Mouse (Mus musculus) bone marrow, adult 2 months (tissue): ENCODE data around the gene Rpl6. TPM values are rescaled to one million over a fixed set of nuclear protein-coding genes. Genes with fewer than 3 reads are reported as not detected.
A peak's percentile ranks its signal among the peaks of the same experiment; 100 is the strongest.

Experiments used
- H3K27ac ChIP-seq: fragments of 200-500 bp; 2 replicates; pipeline ENCODE4 v1.5.1; 2012; ENCODE audit warnings: low read depth, mild to moderate bottlenecking, control low read depth, inconsistent platforms, low read length; ENCODE audit not compliant: control insufficient read depth, poor library complexity, insufficient read depth
- H3K4me1 ChIP-seq: fragments of 200-500 bp; 2 replicates; pipeline ENCODE4 v1.6.1; 2011; ENCODE audit warnings: low read length; ENCODE audit not compliant: control insufficient read depth, insufficient read depth
- H3K4me3 ChIP-seq: fragments of 200-500 bp; replicated peaks from 2 replicates; pipeline ENCODE3; 2011; ENCODE audit warnings: mild to moderate bottlenecking, low read depth, low read length, control low read depth; ENCODE audit not compliant: control insufficient read depth
- CTCF ChIP-seq: fragments of 200-500 bp; IDR thresholded peaks from 2 replicates; pipeline ENCODE4 v1.5.1; 2011; ENCODE audit warnings: low read length, control low read depth; ENCODE audit not compliant: control insufficient read depth, insufficient read depth
- POLR2A ChIP-seq: fragments of 200-500 bp; IDR thresholded peaks from 2 replicates; pipeline ENCODE4 v1.6.1; 2011; ENCODE audit warnings: low read depth, mild to moderate bottlenecking, control low read depth, low read length, borderline replicate concordance; ENCODE audit not compliant: control insufficient read depth
- WGBS: fragments of 180-500 bp; shearing (Covaris S2); methylation state at CpG from one replicate; pipeline ENCODE4 v1.1.7; 2018; 5-methylcytosine and 5-hydroxymethylcytosine counted together
- polyA plus RNA-seq: library from polyadenylated mRNA; stranded (reverse); fragments of >200 nt; gene quantifications from 2 replicates; pipeline ENCODE4 v1.2.4, GENCODE M21; 2011; ENCODE audit warnings: low replicate concordance; ENCODE audit not compliant: missing spikeins, insufficient read depth, insufficient read length

The Rpl6 gene
- polyA plus RNA-seq, 1 experiment: 942 TPM

DNA sequence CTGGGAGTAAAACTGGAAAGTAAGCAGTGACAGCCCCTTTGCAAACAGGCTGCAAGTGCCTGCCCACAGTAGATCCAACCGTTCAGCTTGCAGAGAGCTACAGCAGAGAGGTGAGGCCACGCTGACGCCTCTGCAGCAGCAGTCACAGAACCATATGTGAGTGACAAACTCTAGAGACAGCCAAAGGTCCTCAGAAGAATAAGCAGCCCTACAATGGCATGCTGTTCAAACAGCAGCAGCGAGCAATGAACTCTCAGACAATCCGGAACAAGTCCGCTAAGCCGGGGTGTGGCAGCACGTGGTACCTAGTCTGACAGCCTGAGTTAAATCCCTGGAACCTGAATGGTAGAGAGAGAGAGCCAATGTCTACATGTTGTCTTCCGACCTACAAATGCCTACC is 15.1 kb upstream of the Rpl6 start:
- H3K27ac ChIP-seq: no peak overlapping the region
- 87% methylated on average over 9 of the region's 9 CpGs for WGBS
- TF ChIP-seq POLR2A: no peak
- no peak for TF ChIP-seq CTCF
- peaks cover 5% of the 10 kb centered on the region for H3K4me1 ChIP-seq
- no peak overlapping the region for H3K4me3 ChIP-seq

DNA sequence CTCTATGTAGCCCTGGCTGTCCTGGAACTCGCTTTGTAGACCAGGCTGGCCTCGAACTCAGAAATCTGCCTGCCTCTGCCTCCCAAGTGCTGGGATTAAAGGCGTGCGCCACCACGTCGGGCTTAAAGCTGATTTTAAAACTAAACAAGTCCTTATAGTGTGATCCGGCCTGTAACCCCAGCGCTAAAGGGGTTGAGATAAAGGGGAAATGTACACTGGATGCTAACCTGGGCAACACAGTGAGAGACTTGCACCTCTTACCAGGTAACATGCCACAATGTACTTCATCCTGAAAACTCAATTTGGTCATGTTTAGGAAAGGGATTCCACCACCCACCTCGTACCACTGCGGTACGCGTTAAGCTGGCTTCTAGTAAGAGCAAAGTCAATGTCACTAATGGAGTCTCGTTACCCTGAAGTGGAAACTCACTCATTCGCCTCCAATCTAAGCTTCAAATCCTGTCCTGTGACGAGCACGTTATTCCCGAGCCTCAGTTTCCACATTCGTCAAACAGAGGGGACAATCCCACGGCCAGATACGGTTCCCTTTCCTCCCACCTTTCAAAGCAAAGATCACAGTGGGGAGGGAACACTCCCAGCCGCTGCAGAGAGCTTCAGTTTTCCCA is 14.0 kb upstream of the Rpl6 start:
- TF ChIP-seq CTCF (no peak), POLR2A (no peak)
- Histone ChIP-seq H3K4me1 (peaks cover 5% of the 10 kb centered on the region), H3K4me3 (peak overlapping the region; percentile 89), H3K27ac (peak overlapping the region; percentile 77)
- WGBS: 29% methylated on average over 21 of the region's 21 CpGs

DNA sequence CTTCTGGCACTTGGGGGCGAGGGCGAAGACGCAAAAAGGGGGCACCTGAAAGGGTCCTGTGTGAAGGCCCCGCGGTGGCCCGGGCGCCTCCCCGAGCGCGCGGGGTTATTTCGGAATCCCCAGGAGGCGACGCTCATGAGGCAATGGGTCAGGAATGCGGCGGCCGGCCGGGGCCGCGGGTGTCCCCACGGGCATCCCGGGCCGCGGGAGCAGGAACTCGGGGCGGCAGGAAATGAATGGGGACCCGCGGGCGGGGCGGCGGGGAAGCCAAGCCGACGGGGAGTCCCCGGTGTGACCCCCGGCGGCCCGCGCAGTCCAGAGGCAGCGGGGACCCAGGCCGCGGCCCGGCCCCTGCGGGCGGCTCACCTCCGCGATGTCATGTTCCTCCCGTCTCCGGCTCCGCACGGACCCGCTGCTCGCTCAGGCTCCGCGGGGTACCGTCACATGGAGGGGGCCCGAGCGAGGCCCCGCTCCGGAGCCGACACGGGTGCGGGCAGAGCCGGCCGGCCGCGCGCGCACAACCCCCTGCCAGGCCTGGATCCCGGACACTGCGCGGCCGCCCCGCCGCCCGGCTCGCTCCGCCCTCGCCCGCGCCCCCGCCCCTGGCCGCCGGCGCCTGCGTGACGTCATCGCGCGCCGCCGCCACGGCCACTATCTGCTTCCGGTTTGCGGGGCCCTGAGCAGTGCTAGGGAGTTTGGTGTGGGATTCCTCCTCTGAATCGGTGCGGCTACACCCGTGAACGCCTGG is 13.3 kb upstream of the Rpl6 start, which contains the start of gene Ptpn11:
TSS of gene Ptpn11 (minus strand) at position 562 of the 748 bp plus-strand sequence.
- no peak for TF ChIP-seq CTCF
- 0 out of 2 replicates have a peak, but pooled peaks have one; percentile 53 for TF ChIP-seq POLR2A
- peak within 1 kb of the TSS; percentile 77 for H3K27ac ChIP-seq
- H3K4me1 ChIP-seq: peaks cover 5% of the 10 kb centered on the region
- peak within 1 kb of the TSS; percentile 89 for H3K4me3 ChIP-seq
- under 1% methylated on average over 88 of the region's 98 CpGs for WGBS

DNA sequence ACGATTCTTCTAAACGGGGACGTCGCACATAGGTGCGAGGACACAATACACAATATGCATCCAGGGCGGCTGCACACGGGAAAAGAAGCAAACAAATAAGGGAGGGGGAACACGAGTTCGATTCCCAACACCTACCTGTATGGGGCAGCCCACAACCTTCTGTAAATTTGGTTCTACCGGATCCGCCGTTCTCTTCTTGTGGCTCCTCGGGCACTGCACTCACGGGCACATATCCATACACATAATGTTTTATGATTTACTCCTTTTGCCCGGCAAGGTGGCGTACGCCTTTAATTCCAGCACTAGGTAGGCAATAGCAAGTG is 12.7 kb upstream of the Rpl6 start:
- Histone ChIP-seq H3K4me3 (peak overlapping the region; percentile 72), H3K4me1 (peaks cover 6% of the 10 kb centered on the region), H3K27ac (peak overlapping the region; percentile 8)
- TF ChIP-seq POLR2A: no peak
- no peak for TF ChIP-seq CTCF
- WGBS: 11% methylated on average over 17 of the region's 17 CpGs

DNA sequence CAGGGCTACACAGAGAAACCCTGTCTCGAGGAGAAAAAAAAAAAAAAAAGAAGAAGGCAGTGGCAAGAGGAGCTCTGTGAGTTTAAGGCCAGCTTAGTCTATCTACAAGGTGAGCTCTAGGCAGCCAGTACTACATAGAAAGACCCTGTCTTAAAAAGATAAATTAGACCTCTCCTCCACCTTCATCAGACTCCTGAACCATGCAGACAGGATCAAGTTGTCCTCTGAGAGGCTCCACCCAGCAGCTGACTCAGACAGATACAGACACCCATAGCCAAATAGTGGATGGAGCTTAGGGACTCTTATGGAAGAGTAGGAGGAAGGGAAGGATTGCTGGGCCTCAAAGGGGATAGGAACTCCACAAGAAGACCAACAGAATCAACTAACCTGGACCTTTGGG is 10.1 kb upstream of the Rpl6 start:
- Histone ChIP-seq H3K27ac (0 out of 2 replicates have a peak overlapping the region, but pooled peaks have one; percentile 20), H3K4me3 (no peak overlapping the region), H3K4me1 (peaks cover 8% of the 10 kb centered on the region)
- TF ChIP-seq POLR2A: no peak
- TF ChIP-seq CTCF: no peak
- 53% methylated on average over 1 of the region's 1 CpGs for WGBS

DNA sequence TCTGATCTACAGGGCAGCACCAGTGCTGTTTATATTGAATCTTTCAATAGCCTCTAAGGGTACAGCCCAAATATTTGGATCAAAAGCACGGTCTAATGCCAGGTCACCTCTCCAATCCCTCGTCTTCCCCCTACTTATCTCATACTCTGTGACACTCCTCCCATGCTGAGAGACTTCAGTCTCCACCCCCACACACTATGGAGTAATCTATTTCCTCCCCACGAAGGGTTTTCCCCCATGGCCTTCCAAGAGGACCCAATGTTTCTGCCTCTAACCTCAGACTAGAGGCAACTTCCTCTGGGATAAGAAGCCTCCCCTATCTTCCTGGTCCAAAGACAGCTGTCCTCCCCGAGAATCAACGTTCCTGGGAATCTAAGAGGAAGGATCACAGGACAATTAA is 7.5 kb upstream of the Rpl6 start:
- H3K4me3 ChIP-seq: no peak overlapping the region
- H3K4me1 ChIP-seq: peaks cover 5% of the 10 kb centered on the region
- TF ChIP-seq CTCF (no peak), POLR2A (no peak)
- H3K27ac ChIP-seq: peak overlapping the region; percentile 70; the same call in 1 of the 2 replicates
- WGBS: 11% methylated on average over 5 of the region's 5 CpGs

DNA sequence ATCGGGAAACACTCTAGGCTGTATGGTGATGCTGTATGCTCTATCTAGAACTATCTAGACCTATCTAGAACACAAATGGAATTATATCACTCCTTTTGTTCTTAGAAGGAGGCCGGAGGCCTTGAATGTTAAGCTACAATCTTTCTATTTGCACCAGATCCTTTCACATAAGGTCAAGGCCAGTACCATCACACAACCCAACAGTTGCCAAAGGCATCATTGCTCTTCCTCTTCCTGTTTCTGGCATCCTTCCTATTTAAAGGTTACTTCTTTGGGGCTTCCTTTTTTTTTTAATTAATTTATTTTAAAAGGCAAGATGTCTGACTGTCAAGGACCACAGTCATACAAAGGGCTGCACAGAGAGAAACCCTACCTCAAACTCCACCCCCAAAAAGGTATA is 6.9 kb upstream of the Rpl6 start:
- H3K4me1 ChIP-seq: peaks cover 5% of the 10 kb centered on the region
- TF ChIP-seq CTCF: no peak
- no peak for TF ChIP-seq POLR2A
- peak overlapping the region; percentile 70; the same call in 1 of the 2 replicates for H3K27ac ChIP-seq
- H3K4me3 ChIP-seq: no peak overlapping the region
- WGBS: 65% methylated on average over 2 of the region's 2 CpGs

DNA sequence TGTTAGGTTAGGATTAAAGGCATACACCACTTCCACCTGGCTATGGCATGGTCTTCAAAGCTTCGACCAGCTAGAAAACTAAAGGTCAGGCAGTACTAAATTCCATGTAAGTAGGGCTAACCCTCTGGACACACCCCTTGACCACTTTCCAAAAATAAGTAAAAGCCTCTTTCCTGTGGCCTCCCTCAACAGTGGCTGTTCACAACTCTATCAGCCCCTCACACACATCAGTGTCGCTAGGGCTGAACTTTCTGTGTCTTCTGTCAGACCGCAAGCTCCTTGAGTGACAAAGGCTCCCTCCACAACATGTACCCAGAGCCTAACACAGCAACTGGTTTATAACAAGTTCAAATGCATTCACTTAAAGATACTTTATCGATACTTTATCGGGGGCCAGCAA is 5.9 kb upstream of the Rpl6 start:
- no peak overlapping the region for H3K27ac ChIP-seq
- no peak overlapping the region for H3K4me3 ChIP-seq
- H3K4me1 ChIP-seq: peaks cover 5% of the 10 kb centered on the region
- 45% methylated on average over 5 of the region's 5 CpGs for WGBS
- no peak for TF ChIP-seq CTCF

DNA sequence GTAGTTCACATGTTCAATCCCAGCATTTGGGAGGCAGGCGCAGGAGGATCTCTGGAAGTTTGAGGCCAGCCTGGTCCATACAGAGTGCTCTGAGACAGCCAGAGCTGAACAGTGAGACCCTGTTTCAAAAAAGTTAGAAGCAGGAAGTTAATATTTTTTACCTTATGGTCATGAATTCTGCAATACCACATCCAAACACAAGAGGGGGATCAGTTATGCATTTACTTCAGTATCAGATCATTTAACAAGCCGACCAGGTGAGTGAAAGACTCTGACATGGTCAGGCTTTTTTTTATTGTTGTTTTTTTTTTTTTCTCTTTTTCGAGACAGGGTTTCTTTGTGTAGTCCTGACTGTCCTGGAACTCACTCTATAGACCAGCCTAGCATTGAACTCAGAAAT is 2.5 kb upstream of the Rpl6 start:
- WGBS: 22% methylated on average over 3 of the region's 3 CpGs
- Histone ChIP-seq H3K27ac (no peak overlapping the region), H3K4me3 (no peak overlapping the region), H3K4me1 (peaks cover 7% of the 10 kb centered on the region)
- no peak for TF ChIP-seq POLR2A
- TF ChIP-seq CTCF: no peak
